Mouse (Mus musculus) intestine, embryonic 14.5 days (tissue): ENCODE results near the gene Igsf8. TPM values are rescaled to one million over a fixed set of nuclear protein-coding genes. Genes with fewer than 3 reads are reported as not detected.
A peak's percentile ranks its signal among the peaks of the same experiment; 100 is the strongest.
"Not testable (repeated sequence)": the region's sequence is repeated elsewhere in the genome, so short reads cannot be mapped to it uniquely, and the experiment has no call there.

Source experiments
- ATAC-seq: fragments of 200-750 bp; cut with Nextera tagmentation; replicated peaks from 2 replicates; pipeline ENCODE4 v1.8.0; 2017; ENCODE audit warnings: low read depth, moderate number of reproducible peaks, moderate TSS enrichment, moderate library complexity; ENCODE audit not compliant: low FRiP score, low TSS enrichment
- DNase-seq: peaks from one replicate; pipeline ENCODE4 v3.0.0-alpha.2; 2018; ENCODE audit warnings: low spot score
- H3K27ac ChIP-seq: fragments of 300-500 bp; sonication (generic); 2 replicates; pipeline ENCODE4 v1.5.1; 2014; ENCODE audit warnings: low read depth, mild to moderate bottlenecking, control low read depth
- H3K27me3 ChIP-seq: fragments of 300-500 bp; sonication (generic); replicated peaks from 2 replicates; pipeline ENCODE4 v1.6.1; 2014; ENCODE audit warnings: low read length, control low read depth; ENCODE audit not compliant: control insufficient read depth, insufficient read depth
- H3K36me3 ChIP-seq: fragments of 300-500 bp; sonication (generic); 2 replicates; pipeline ENCODE4 v1.6.1; 2014; ENCODE audit warnings: low read length, control low read depth; ENCODE audit not compliant: control insufficient read depth, insufficient read depth
- H3K4me1 ChIP-seq: fragments of 300-500 bp; sonication (generic); replicated peaks from 2 replicates; pipeline ENCODE4 v1.6.1; 2014; ENCODE audit warnings: low read length, control low read depth, mixed read lengths; ENCODE audit not compliant: control insufficient read depth, insufficient read depth
- H3K4me2 ChIP-seq: fragments of 300-500 bp; sonication (generic); 2 replicates; pipeline ENCODE4 v1.6.1; 2014; ENCODE audit warnings: low read length
- H3K4me3 ChIP-seq: fragments of 300-500 bp; sonication (generic); 2 replicates; pipeline ENCODE4 v1.5.1; 2014; ENCODE audit warnings: low read depth, low read length, control low read depth, mixed read lengths
- H3K9ac ChIP-seq: fragments of 300-500 bp; sonication (generic); 2 replicates; pipeline ENCODE4 v1.6.1; 2014; ENCODE audit warnings: mild to moderate bottlenecking, low read length
- H3K9me3 ChIP-seq: fragments of 300-500 bp; sonication (generic); 2 replicates; pipeline ENCODE4 v1.6.1; 2016; ENCODE audit warnings: low read length, control low read depth; ENCODE audit not compliant: control insufficient read depth
- WGBS: fragments of 180-500 bp; shearing (Covaris S2); extraction: QIAGEN DNeasy Blood & Tissue Kit; methylation state at CpG from one replicate; pipeline ENCODE4 v1.1.7; 2014; 5-methylcytosine and 5-hydroxymethylcytosine counted together
- polyA plus RNA-seq: library from polyadenylated mRNA; unstranded; fragments of >200 nt; fragmentation: Nextera tagmentation; extraction: Ambion mirVana; gene quantifications from 2 replicates; pipeline ENCODE4 v1.2.1, GENCODE M21; 2014

The Igsf8 gene
- polyA plus RNA-seq, 1 experiment from 2014 or later, result 48.5 TPM

- H3K4me2 ChIP-seq, result no peak overlapping the region
- H3K27ac ChIP-seq, result peak overlapping the region; percentile 58
- H3K4me3 ChIP-seq, result no peak overlapping the region
- H3K9ac ChIP-seq, result no peak overlapping the region
- ATAC-seq (no peak), DNase-seq (no peak)
- no peaks in the 10 kb centered on the region for H3K36me3 ChIP-seq
- H3K9me3 ChIP-seq, result no peaks in the 10 kb centered on the region
- 44% methylated on average over 11 of the region's 11 CpGs for WGBS
- H3K4me1 ChIP-seq, result peaks cover 39% of the 10 kb centered on the region
- H3K27me3 ChIP-seq, result no peaks in the 10 kb centered on the region
These were observed 40.0 kb upstream of the Igsf8 start for GRCm38 (mm10) chr1:172221297-172222063.

- Histone ChIP-seq H3K36me3 (no peaks in the 10 kb centered on the region), H3K27ac (no peak overlapping the region), H3K4me2 (no peak overlapping the region), H3K9ac (no peak overlapping the region), H3K27me3 (no peaks in the 10 kb centered on the region), H3K4me1 (no peaks in the 10 kb centered on the region), H3K4me3 (no peak overlapping the region), H3K9me3 (no peaks in the 10 kb centered on the region)
- no peak for DNase-seq
- no peak for ATAC-seq
- WGBS, result 88% methylated on average over 2 of the region's 2 CpGs
These were observed 33.2 kb upstream of the Igsf8 start for GRCm38 (mm10) chr1:172228209-172228608.

GRCm38 (mm10) chr1:172229215-172229614 is 32.2 kb upstream of the Igsf8 start:
- Histone ChIP-seq H3K4me1 (no peaks in the 10 kb centered on the region), H3K27me3 (no peaks in the 10 kb centered on the region), H3K27ac (no peak overlapping the region), H3K9ac (no peak overlapping the region), H3K36me3 (no peaks in the 10 kb centered on the region), H3K4me3 (no peak overlapping the region), H3K4me2 (no peak overlapping the region), H3K9me3 (no peaks in the 10 kb centered on the region)
- WGBS, result 77% methylated on average over 1 of the region's 1 CpGs
- ATAC-seq, result no peak
- DNase-seq, result no peak

- no peaks in the 10 kb centered on the region for H3K9me3 ChIP-seq
- no peak overlapping the region for H3K4me3 ChIP-seq
- ATAC-seq, result no peak
- peaks cover 26% of the 10 kb centered on the region for H3K27me3 ChIP-seq
- WGBS, result 65% methylated on average over 6 of the region's 6 CpGs
- H3K4me1 ChIP-seq, result no peaks in the 10 kb centered on the region
- H3K4me2 ChIP-seq, result no peak overlapping the region
- DNase-seq, result no peak
- H3K9ac ChIP-seq, result no peak overlapping the region
- H3K36me3 ChIP-seq, result no peaks in the 10 kb centered on the region
- no peak overlapping the region for H3K27ac ChIP-seq
These were observed 20.3 kb upstream of the Igsf8 start for GRCm38 (mm10) chr1:172240945-172241708.

GRCm38 (mm10) chr1:172242401-172242800 is 19.0 kb upstream of the Igsf8 start:
- Histone ChIP-seq H3K27me3 (peaks cover 26% of the 10 kb centered on the region), H3K9ac (no peak overlapping the region), H3K4me3 (no peak overlapping the region), H3K4me2 (no peak overlapping the region), H3K27ac (no peak overlapping the region), H3K36me3 (no peaks in the 10 kb centered on the region), H3K4me1 (no peaks in the 10 kb centered on the region), H3K9me3 (no peaks in the 10 kb centered on the region)
- DNase-seq (no peak), ATAC-seq (no peak)
- WGBS, result 68% methylated on average over 2 of the region's 2 CpGs

GRCm38 (mm10) chr1:172243547-172244205 is 17.8 kb upstream of the Igsf8 start:
- DNase-seq (no peak), ATAC-seq (no peak)
- H3K27ac ChIP-seq, result no peak overlapping the region
- no peaks in the 10 kb centered on the region for H3K9me3 ChIP-seq
- WGBS, result 28% methylated on average over 16 of the region's 16 CpGs
- no peak overlapping the region for H3K4me2 ChIP-seq
- H3K27me3 ChIP-seq, result peaks cover 26% of the 10 kb centered on the region
- H3K4me3 ChIP-seq, result no peak overlapping the region
- H3K9ac ChIP-seq, result no peak overlapping the region
- H3K36me3 ChIP-seq, result no peaks in the 10 kb centered on the region
- no peaks in the 10 kb centered on the region for H3K4me1 ChIP-seq

GRCm38 (mm10) chr1:172244645-172245044 is 16.8 kb upstream of the Igsf8 start:
- 37% methylated on average over 23 of the region's 23 CpGs for WGBS
- not testable (repeated sequence) for H3K9ac ChIP-seq, H3K4me3 ChIP-seq, H3K27ac ChIP-seq, H3K36me3 ChIP-seq, ATAC-seq, DNase-seq, H3K4me1 ChIP-seq, H3K9me3 ChIP-seq
- peaks cover 26% of the 10 kb centered on the region for H3K27me3 ChIP-seq
- peak overlapping the region; percentile 15; the same call in 1 of the 2 replicates for H3K4me2 ChIP-seq

- no peak overlapping the region for H3K27ac ChIP-seq
- ATAC-seq (no peak), DNase-seq (no peak)
- H3K4me2 ChIP-seq, result no peak overlapping the region
- no peak overlapping the region for H3K4me3 ChIP-seq
- no peak overlapping the region for H3K9ac ChIP-seq
- WGBS, result 73% methylated on average over 4 of the region's 4 CpGs
- H3K9me3 ChIP-seq, result no peaks in the 10 kb centered on the region
- no peaks in the 10 kb centered on the region for H3K36me3 ChIP-seq
- no peaks in the 10 kb centered on the region for H3K4me1 ChIP-seq
- H3K27me3 ChIP-seq, result peaks cover 26% of the 10 kb centered on the region
These were observed 14.2 kb upstream of the Igsf8 start for GRCm38 (mm10) chr1:172247216-172247615.
